ENCODE assay signal across 7 mouse cellular contexts in genomic region chr12:113143164-113143563, GRCm38 (mm10). TPM values are rescaled to one million over a fixed set of nuclear protein-coding genes. Genes with fewer than 3 reads are reported as not detected.
DNase-seq lines count a peak whose midpoint lies in the region; ATAC-seq lines count a peak whose summit lies in the region.

No protein-coding gene starts in this region.

- DNase-seq in heart, adult 9 months (ENCODE audit: low spot score in 2 of 2): peak; percentile 66 to 71
- peak; percentile 28 to 40 for DNase-seq in kidney, postnatal 4 days
- no peak for DNase-seq in cerebellum, adult 9-11 months
- no peak for DNase-seq in thymus, postnatal 14 days
- no peak for DNase-seq in left cerebral cortex, adult 9 months (ENCODE audit: low spot score in 2 of 2)

- WGBS in embryonic facial prominence, embryonic 15.5 days: 51% methylated on average over 7 of the region's 7 CpGs
- WGBS in midbrain, embryonic 16.5 days: 61% methylated on average over 7 of the region's 7 CpGs

- no peak for ATAC-seq in embryonic facial prominence, embryonic 15.5 days (ENCODE audit: insufficient number of reproducible peaks, low FRiP score, low TSS enrichment, low read depth)
- ATAC-seq in midbrain, embryonic 16.5 days: no peak

- H3K9me3 ChIP-seq in embryonic facial prominence, embryonic 15.5 days (replicated peaks): no peaks in the 10 kb centered on the region
- no peaks in the 10 kb centered on the region for H3K9me3 ChIP-seq in midbrain, embryonic 16.5 days (replicated peaks; ENCODE audit: control insufficient read depth, low read length, poor library complexity, severe bottlenecking)

- peaks cover 68% of the 10 kb centered on the region for H3K4me1 ChIP-seq in embryonic facial prominence, embryonic 15.5 days
- H3K4me1 ChIP-seq in midbrain, embryonic 16.5 days (ENCODE audit: control insufficient read depth, insufficient read depth, low read length): peaks cover 35% of the 10 kb centered on the region

- H3K27ac ChIP-seq in embryonic facial prominence, embryonic 15.5 days (replicated peaks): no peak overlapping the region; the same call in 1 of the 2 replicates
- peak overlapping the region; percentile 33; the same call in 1 of the 2 replicates for H3K27ac ChIP-seq in midbrain, embryonic 16.5 days (ENCODE audit: low read length)

- peak overlapping the region; percentile 58 for H3K4me3 ChIP-seq in embryonic facial prominence, embryonic 15.5 days (replicated peaks)
- H3K4me3 ChIP-seq in midbrain, embryonic 16.5 days (ENCODE audit: low read depth, low read length): peak overlapping the region; percentile 51

- H3K9ac ChIP-seq in embryonic facial prominence, embryonic 15.5 days: no peak overlapping the region
- peak overlapping the region; percentile 71 for H3K9ac ChIP-seq in midbrain, embryonic 16.5 days (ENCODE audit: low read depth, low read length)

- peak overlapping the region; percentile 91 for H3K4me2 ChIP-seq in embryonic facial prominence, embryonic 15.5 days (replicated peaks)
- peak overlapping the region; percentile 70 for H3K4me2 ChIP-seq in midbrain, embryonic 16.5 days (ENCODE audit: low read length)

- H3K27me3 ChIP-seq in embryonic facial prominence, embryonic 15.5 days: peaks cover 27% of the 10 kb centered on the region
- no peaks in the 10 kb centered on the region for H3K27me3 ChIP-seq in midbrain, embryonic 16.5 days (ENCODE audit: control insufficient read depth, insufficient read depth, low read depth, low read length)

- H3K36me3 ChIP-seq in embryonic facial prominence, embryonic 15.5 days: peaks cover 2% of the 10 kb centered on the region; the same call in 1 of the 2 replicates
- peaks cover 10% of the 10 kb centered on the region for H3K36me3 ChIP-seq in midbrain, embryonic 16.5 days (ENCODE audit: control insufficient read depth, insufficient read depth, low read length)

RNA-seq across cellular contexts. Expression of gene Crip1, which starts 3.0 kb away (rescaled TPM):
- polyA plus RNA-seq in embryonic facial prominence, embryonic 15.5 days (2015; fragmentation: Nextera tagmentation; extraction: Ambion mirVana): 436 and 462 TPM in 2 replicates
- 16.8 and 23.3 TPM in 2 replicates for polyA plus RNA-seq in midbrain, embryonic 16.5 days (2015; fragmentation: Nextera tagmentation; extraction: Ambion mirVana)

RNA-seq across cellular contexts. Expression of gene Crip2, which starts 3.1 kb away (rescaled TPM):
- polyA plus RNA-seq in embryonic facial prominence, embryonic 15.5 days (2015; fragmentation: Nextera tagmentation; extraction: Ambion mirVana): 150 and 162 TPM in 2 replicates
- polyA plus RNA-seq in midbrain, embryonic 16.5 days (2015; fragmentation: Nextera tagmentation; extraction: Ambion mirVana): 369 and 395 TPM in 2 replicates

RNA-seq across cellular contexts. Expression of gene Tedc1, which starts 13.1 kb away (rescaled TPM):
- 29.6 and 36.8 TPM in 2 replicates for polyA plus RNA-seq in embryonic facial prominence, embryonic 15.5 days (2015; fragmentation: Nextera tagmentation; extraction: Ambion mirVana)
- 11.0 and 11.4 TPM in 2 replicates for polyA plus RNA-seq in midbrain, embryonic 16.5 days (2015; fragmentation: Nextera tagmentation; extraction: Ambion mirVana)

RNA-seq across cellular contexts. Expression of gene Tmem121, which starts 42.6 kb away (rescaled TPM):
- 17.0 and 17.5 TPM in 2 replicates for polyA plus RNA-seq in embryonic facial prominence, embryonic 15.5 days (2015; fragmentation: Nextera tagmentation; extraction: Ambion mirVana)
- 47.2 and 50.3 TPM in 2 replicates for polyA plus RNA-seq in midbrain, embryonic 16.5 days (2015; fragmentation: Nextera tagmentation; extraction: Ambion mirVana)

RNA-seq across cellular contexts. Expression of gene Mta1, which starts 45.1 kb away (rescaled TPM):
- 14.7 and 15.6 TPM in 2 replicates for polyA plus RNA-seq in embryonic facial prominence, embryonic 15.5 days (2015; fragmentation: Nextera tagmentation; extraction: Ambion mirVana)
- polyA plus RNA-seq in midbrain, embryonic 16.5 days (2015; fragmentation: Nextera tagmentation; extraction: Ambion mirVana): 14.4 and 15.9 TPM in 2 replicates

Comparison
In these comparisons a context has a peak if more than half of its experiments do, and no peak if none do; other contexts are left out.
1. DNase-seq: peak in heart, adult 9 months (2 of 2) and kidney, postnatal 4 days (2 of 2); none in cerebellum, adult 9-11 months (single experiment), thymus, postnatal 14 days (single experiment) and left cerebral cortex, adult 9 months (0 of 2).
2. RNA of gene Crip1, which starts 3.0 kb away (polyA plus RNA-seq): 436 to 462 TPM in embryonic facial prominence, embryonic 15.5 days; 16.8 to 23.3 TPM in midbrain, embryonic 16.5 days; every median in the first group is over 10 times any median in the second.